Mouse (Mus musculus) limb, embryonic 15.5 days (tissue): ENCODE measurements around the gene Prkce. TPM values are rescaled to one million over a fixed set of nuclear protein-coding genes. Genes with fewer than 3 reads are reported as not detected.

Experiments
- ATAC-seq: fragments of 200-750 bp; cut with Nextera tagmentation; 2 replicates; pipeline ENCODE4 v1.8.0; 2017; ENCODE audit warnings: low read depth, moderate TSS enrichment; ENCODE audit not compliant: insufficient number of reproducible peaks, low FRiP score, low TSS enrichment
- H3K27ac ChIP-seq: fragments of 300-500 bp; sonication (generic); 2 replicates; pipeline ENCODE4 v1.5.1; 2015; ENCODE audit warnings: moderate library complexity, mild to moderate bottlenecking, inconsistent platforms
- H3K27me3 ChIP-seq: fragments of 300-500 bp; sonication (generic); 2 replicates; pipeline ENCODE4 v1.6.1; 2015; ENCODE audit warnings: inconsistent platforms
- H3K36me3 ChIP-seq: fragments of 300-500 bp; sonication (generic); 2 replicates; pipeline ENCODE4 v1.6.1; 2015; ENCODE audit warnings: inconsistent platforms
- H3K4me1 ChIP-seq: fragments of 300-500 bp; sonication (generic); 2 replicates; pipeline ENCODE4 v1.6.1; 2015; ENCODE audit warnings: inconsistent platforms
- H3K4me2 ChIP-seq: fragments of 300-500 bp; sonication (generic); 2 replicates; pipeline ENCODE4 v1.6.1; 2015; ENCODE audit warnings: mild to moderate bottlenecking, inconsistent platforms
- H3K4me3 ChIP-seq: fragments of 300-500 bp; sonication (generic); 2 replicates; pipeline ENCODE4 v1.5.1; 2015; ENCODE audit warnings: mild to moderate bottlenecking, inconsistent platforms
- H3K9ac ChIP-seq: fragments of 300-500 bp; sonication (generic); 2 replicates; pipeline ENCODE4 v1.6.1; 2015; ENCODE audit warnings: inconsistent platforms
- H3K9me3 ChIP-seq: fragments of 300-500 bp; sonication (generic); 2 replicates; pipeline ENCODE4 v1.6.1; 2016; ENCODE audit warnings: inconsistent platforms
- WGBS: fragments of 180-500 bp; shearing (Covaris S2); methylation state at CpG from one replicate; pipeline ENCODE4 v1.1.7; 2015; 5-methylcytosine and 5-hydroxymethylcytosine counted together
- polyA plus RNA-seq: library from polyadenylated mRNA; unstranded; fragments of >200 nt; fragmentation: Nextera tagmentation; extraction: Ambion mirVana; gene quantifications from 2 replicates; pipeline ENCODE4 v1.2.1, GENCODE M21; 2015

Prkce gene
- polyA plus RNA-seq, 1 experiment from 2014 or later = 6.8 TPM

- Histone ChIP-seq H3K27me3 (no peaks in the 10 kb centered on the region), H3K4me3 (no peak overlapping the region), H3K9me3 (no peaks in the 10 kb centered on the region), H3K36me3 (no peaks in the 10 kb centered on the region), H3K4me1 (peaks cover 6% of the 10 kb centered on the region; the same call in 1 of the 2 replicates), H3K4me2 (no peak overlapping the region), H3K9ac (no peak overlapping the region), H3K27ac (no peak overlapping the region)
- ATAC-seq = no peak
- 68% methylated on average over 9 of the region's 9 CpGs for WGBS
Observed at GRCm38 (mm10) chr17:86184552-86185209, 17.1 kb downstream of the Prkce start.

GRCm38 (mm10) chr17:86185584-86185983 is 18.0 kb downstream of the Prkce start:
- peaks cover 6% of the 10 kb centered on the region; the same call in 1 of the 2 replicates for H3K4me1 ChIP-seq
- WGBS = 35% methylated on average over 7 of the region's 7 CpGs
- no peaks in the 10 kb centered on the region for H3K27me3 ChIP-seq
- no peaks in the 10 kb centered on the region for H3K9me3 ChIP-seq
- H3K4me2 ChIP-seq = no peak overlapping the region
- ATAC-seq = no peak
- no peak overlapping the region for H3K9ac ChIP-seq
- no peak overlapping the region for H3K27ac ChIP-seq
- no peaks in the 10 kb centered on the region for H3K36me3 ChIP-seq
- no peak overlapping the region for H3K4me3 ChIP-seq

- WGBS = 84% methylated on average over 1 of the region's 1 CpGs
- no peak for ATAC-seq
- Histone ChIP-seq H3K4me2 (no peak overlapping the region), H3K4me3 (no peak overlapping the region), H3K36me3 (no peaks in the 10 kb centered on the region), H3K27me3 (no peaks in the 10 kb centered on the region), H3K4me1 (peaks cover 9% of the 10 kb centered on the region), H3K9me3 (no peaks in the 10 kb centered on the region), H3K9ac (no peak overlapping the region), H3K27ac (no peak overlapping the region)
Observed at GRCm38 (mm10) chr17:86187777-86188176, 20.2 kb downstream of the Prkce start.

- no peak for ATAC-seq
- H3K9ac ChIP-seq = no peak overlapping the region
- no peak overlapping the region for H3K4me3 ChIP-seq
- no peak overlapping the region for H3K27ac ChIP-seq
- H3K4me2 ChIP-seq = no peak overlapping the region
- H3K36me3 ChIP-seq = no peaks in the 10 kb centered on the region
- WGBS = 81% methylated on average over 6 of the region's 6 CpGs
- H3K4me1 ChIP-seq = peaks cover 3% of the 10 kb centered on the region
- no peaks in the 10 kb centered on the region for H3K27me3 ChIP-seq
- no peaks in the 10 kb centered on the region for H3K9me3 ChIP-seq
Observed at GRCm38 (mm10) chr17:86193979-86194378, 26.4 kb downstream of the Prkce start.

GRCm38 (mm10) chr17:86194921-86195320 is 27.3 kb downstream of the Prkce start:
- H3K4me2 ChIP-seq = no peak overlapping the region
- no peaks in the 10 kb centered on the region for H3K27me3 ChIP-seq
- H3K36me3 ChIP-seq = no peaks in the 10 kb centered on the region
- H3K4me1 ChIP-seq = peaks cover 3% of the 10 kb centered on the region
- no peak for ATAC-seq
- no peak overlapping the region for H3K4me3 ChIP-seq
- H3K9ac ChIP-seq = no peak overlapping the region
- 72% methylated on average over 8 of the region's 8 CpGs for WGBS
- no peaks in the 10 kb centered on the region for H3K9me3 ChIP-seq
- no peak overlapping the region for H3K27ac ChIP-seq

GRCm38 (mm10) chr17:86198496-86199465 is 31.2 kb downstream of the Prkce start:
- Histone ChIP-seq H3K27ac (no peak overlapping the region), H3K4me1 (peaks cover 9% of the 10 kb centered on the region; the same call in 1 of the 2 replicates), H3K9me3 (no peaks in the 10 kb centered on the region), H3K4me3 (no peak overlapping the region), H3K9ac (no peak overlapping the region), H3K27me3 (no peaks in the 10 kb centered on the region), H3K4me2 (no peak overlapping the region), H3K36me3 (no peaks in the 10 kb centered on the region)
- WGBS = 80% methylated on average over 16 of the region's 16 CpGs
- no peak for ATAC-seq

- Histone ChIP-seq H3K4me1 (peaks cover 13% of the 10 kb centered on the region; the same call in 1 of the 2 replicates), H3K36me3 (no peaks in the 10 kb centered on the region), H3K27me3 (no peaks in the 10 kb centered on the region), H3K27ac (no peak overlapping the region), H3K4me2 (no peak overlapping the region), H3K9me3 (no peaks in the 10 kb centered on the region), H3K4me3 (no peak overlapping the region), H3K9ac (no peak overlapping the region)
- WGBS = 90% methylated on average over 7 of the region's 7 CpGs
- no peak for ATAC-seq
Observed at GRCm38 (mm10) chr17:86201981-86202380, 34.4 kb downstream of the Prkce start.

- no peak overlapping the region for H3K4me3 ChIP-seq
- ATAC-seq = no peak
- peaks cover 13% of the 10 kb centered on the region; the same call in 1 of the 2 replicates for H3K4me1 ChIP-seq
- no peaks in the 10 kb centered on the region for H3K9me3 ChIP-seq
- H3K36me3 ChIP-seq = no peaks in the 10 kb centered on the region
- 87% methylated on average over 6 of the region's 6 CpGs for WGBS
- H3K27ac ChIP-seq = no peak overlapping the region
- H3K4me2 ChIP-seq = no peak overlapping the region
- H3K27me3 ChIP-seq = no peaks in the 10 kb centered on the region
- H3K9ac ChIP-seq = no peak overlapping the region
Observed at GRCm38 (mm10) chr17:86202972-86203371, 35.4 kb downstream of the Prkce start.

- H3K9me3 ChIP-seq = no peaks in the 10 kb centered on the region
- H3K4me2 ChIP-seq = no peak overlapping the region
- WGBS = 72% methylated on average over 20 of the region's 20 CpGs
- no peak overlapping the region for H3K9ac ChIP-seq
- no peak for ATAC-seq
- H3K36me3 ChIP-seq = no peaks in the 10 kb centered on the region
- no peak overlapping the region for H3K4me3 ChIP-seq
- H3K27ac ChIP-seq = no peak overlapping the region
- peaks cover 13% of the 10 kb centered on the region; the same call in 1 of the 2 replicates for H3K4me1 ChIP-seq
- H3K27me3 ChIP-seq = no peaks in the 10 kb centered on the region
Observed at GRCm38 (mm10) chr17:86203531-86204450, 36.2 kb downstream of the Prkce start.

- ATAC-seq = no peak
- 82% methylated on average over 8 of the region's 8 CpGs for WGBS
Observed at GRCm38 (mm10) chr17:86206289-86206688, 38.7 kb downstream of the Prkce start.

GRCm38 (mm10) chr17:86208057-86208820 is 40.7 kb downstream of the Prkce start:
- peaks cover 10% of the 10 kb centered on the region; the same call in 1 of the 2 replicates for H3K4me1 ChIP-seq
- H3K4me2 ChIP-seq = no peak overlapping the region
- H3K4me3 ChIP-seq = no peak overlapping the region
- 84% methylated on average over 17 of the region's 17 CpGs for WGBS
- H3K27me3 ChIP-seq = no peaks in the 10 kb centered on the region
- H3K36me3 ChIP-seq = no peaks in the 10 kb centered on the region
- ATAC-seq = no peak
- H3K27ac ChIP-seq = no peak overlapping the region
- no peak overlapping the region for H3K9ac ChIP-seq
- H3K9me3 ChIP-seq = no peaks in the 10 kb centered on the region

More at GRCm38 (mm10) chr17:86206289-86206688, 38.7 kb downstream of the Prkce start:
- Histone ChIP-seq H3K4me3 (no peak overlapping the region), H3K27me3 (no peaks in the 10 kb centered on the region), H3K9me3 (no peaks in the 10 kb centered on the region), H3K9ac (no peak overlapping the region), H3K36me3 (no peaks in the 10 kb centered on the region), H3K27ac (no peak overlapping the region), H3K4me1 (peaks cover 13% of the 10 kb centered on the region; the same call in 1 of the 2 replicates), H3K4me2 (no peak overlapping the region)
